Mouse (Mus musculus): ENCODE results near the gene Ctns. TPM values are rescaled to one million over a fixed set of nuclear protein-coding genes. Genes with fewer than 3 reads are reported as not detected.

Gene Ctns
- polyA plus RNA-seq, 1 experiment, result 37.5 TPM

DNA sequence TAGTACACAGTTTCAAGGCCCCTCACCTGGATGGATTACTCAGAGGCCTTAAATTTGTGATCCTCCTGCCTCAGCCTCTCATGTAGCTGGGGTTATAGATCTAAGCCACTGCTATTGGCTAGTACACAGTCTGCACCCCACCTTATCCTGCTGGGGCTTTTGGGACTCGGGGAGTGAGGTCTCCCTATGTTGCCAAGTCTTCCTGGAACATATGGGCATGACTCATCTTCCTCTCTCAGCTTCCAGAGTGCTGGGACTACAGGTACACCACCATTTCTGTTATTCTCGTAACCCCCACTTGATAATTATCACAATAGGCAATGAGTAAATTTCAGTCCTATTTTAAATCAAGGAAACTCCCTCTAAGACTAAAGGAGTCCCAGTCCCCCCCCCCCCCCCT, 4.4 kb downstream of the Ctns start:
- no peak for DNase-seq (ENCODE audit: low spot score)

DNA sequence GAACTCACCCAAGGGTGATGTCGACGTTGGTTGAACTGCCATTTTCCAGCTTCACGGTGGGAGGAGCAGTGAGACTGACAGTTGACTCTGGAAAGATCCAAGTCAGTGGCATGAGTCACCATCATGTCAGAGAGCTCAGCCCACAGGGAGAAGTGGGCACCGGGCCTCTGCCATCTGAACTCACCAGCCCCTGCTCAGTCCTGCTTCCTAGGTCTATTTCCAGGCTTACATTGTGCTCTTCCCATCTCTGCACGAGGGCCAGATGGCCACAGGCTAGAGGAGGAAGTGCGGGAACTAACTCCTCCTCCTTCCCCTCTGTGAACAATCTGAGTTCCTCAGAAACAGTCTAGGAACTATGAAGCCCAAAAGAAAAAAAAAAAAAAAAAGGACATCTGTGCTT, 5.8 kb downstream of the Ctns start:
- no peak for DNase-seq (ENCODE audit: low spot score)

- no peak for DNase-seq (ENCODE audit: low spot score)
Observed at GRCm38 (mm10) chr11:73187231-73187630, 11.6 kb downstream of the Ctns start.

DNA sequence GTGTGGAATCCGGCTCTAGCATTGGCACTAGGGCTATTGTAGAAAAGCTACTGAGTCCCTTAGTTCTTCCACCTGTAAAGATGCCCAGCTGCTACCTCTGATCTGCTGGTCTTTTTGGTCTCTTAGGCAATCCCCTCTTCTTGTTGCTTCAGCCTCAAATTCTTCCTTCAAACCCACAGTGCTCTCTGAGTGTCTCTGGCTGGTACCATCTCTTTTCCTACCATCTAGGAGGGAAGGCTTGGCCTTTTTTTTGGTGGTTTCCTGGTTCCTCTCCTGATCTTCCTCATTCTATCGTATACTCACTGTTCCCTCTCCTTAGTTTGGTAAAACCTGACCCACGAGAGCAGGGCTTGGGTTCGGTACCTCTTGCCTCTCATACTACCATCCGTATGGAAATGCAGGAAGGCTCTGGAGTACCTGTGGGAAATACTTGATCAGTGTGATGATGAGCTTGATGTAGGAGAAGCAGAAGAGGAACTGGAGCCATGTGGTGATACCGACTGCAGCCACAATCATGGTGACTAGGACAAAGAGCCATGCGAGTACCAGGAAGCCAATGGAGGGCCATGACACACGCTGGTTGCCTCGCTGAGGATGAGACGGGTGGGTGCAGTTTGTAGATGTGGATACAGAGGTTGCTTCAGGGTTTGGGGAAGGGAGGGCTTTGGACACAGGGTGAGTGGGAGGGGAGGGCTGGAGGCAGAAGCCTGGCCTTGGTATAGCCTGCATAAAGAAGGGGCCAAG, 12.8 kb downstream of the Ctns start:
- no peak for DNase-seq (ENCODE audit: low spot score)

- DNase-seq (ENCODE audit: low spot score), result no peak
Observed at GRCm38 (mm10) chr11:73177895-73178294, 20.9 kb downstream of the Ctns start.

DNA sequence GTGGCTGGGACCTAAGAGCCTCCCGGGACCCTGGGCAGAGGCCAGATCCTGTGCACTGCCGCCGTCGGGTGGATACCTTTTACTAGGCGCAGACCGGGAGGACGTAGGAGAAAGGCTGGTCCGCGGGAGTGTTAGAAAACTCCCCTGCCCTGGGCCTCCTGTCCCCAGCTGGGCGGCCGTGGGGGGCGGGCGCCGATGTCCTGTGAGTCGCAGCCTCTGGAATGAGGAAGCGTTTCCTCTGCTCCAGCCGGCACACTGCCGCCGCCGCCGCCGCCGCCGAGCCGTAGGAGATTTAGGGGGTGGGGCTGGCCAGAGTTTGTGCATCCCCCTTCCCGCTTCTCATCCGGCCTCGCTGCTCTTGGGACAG, 21.4 kb downstream of the Ctns start:
- DNase-seq (ENCODE audit: low spot score), result peak; percentile 71

GRCm38 (mm10) chr11:73176608-73177508, 22.0 kb downstream of the Ctns start, which contains the start of the genes Emc6 and Tax1bp3:
Emc6 (minus strand) TSS chr11:73177037.
Tax1bp3 (plus strand) TSS chr11:73177083.
- peak; percentile 91 for DNase-seq (ENCODE audit: low spot score)

- DNase-seq (ENCODE audit: low spot score), result no peak
Observed at GRCm38 (mm10) chr11:73176186-73176585, 22.7 kb downstream of the Ctns start.

GRCm38 (mm10) chr11:73175612-73176011, 23.2 kb downstream of the Ctns start:
- DNase-seq (ENCODE audit: low spot score), result no peak

DNA sequence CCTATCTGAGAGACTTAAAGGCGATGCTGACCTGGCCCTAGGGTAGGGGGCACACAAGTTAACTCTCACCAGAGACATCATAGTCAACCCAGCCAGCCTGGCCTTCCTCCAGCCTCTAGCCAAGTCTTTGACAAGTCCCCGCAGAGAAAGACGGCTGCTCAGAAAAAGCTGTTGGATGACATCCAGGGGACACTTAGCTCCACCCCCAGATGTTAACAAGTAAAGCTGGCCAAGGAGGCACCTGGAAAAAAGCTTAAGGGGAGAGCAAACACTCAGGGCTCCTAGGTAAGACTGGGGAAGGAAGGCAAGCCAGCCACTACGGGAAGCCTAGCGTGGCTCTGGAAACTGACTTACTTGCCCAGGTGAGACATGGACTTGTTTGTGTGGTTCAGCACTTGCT, 26.7 kb downstream of the Ctns start:
- no peak for DNase-seq (ENCODE audit: low spot score)

- no peak for DNase-seq (ENCODE audit: low spot score)
Observed at GRCm38 (mm10) chr11:73169231-73169630, 29.6 kb downstream of the Ctns start.

- no peak for DNase-seq (ENCODE audit: low spot score)
Observed at GRCm38 (mm10) chr11:73168576-73168975, 30.3 kb downstream of the Ctns start.

DNA sequence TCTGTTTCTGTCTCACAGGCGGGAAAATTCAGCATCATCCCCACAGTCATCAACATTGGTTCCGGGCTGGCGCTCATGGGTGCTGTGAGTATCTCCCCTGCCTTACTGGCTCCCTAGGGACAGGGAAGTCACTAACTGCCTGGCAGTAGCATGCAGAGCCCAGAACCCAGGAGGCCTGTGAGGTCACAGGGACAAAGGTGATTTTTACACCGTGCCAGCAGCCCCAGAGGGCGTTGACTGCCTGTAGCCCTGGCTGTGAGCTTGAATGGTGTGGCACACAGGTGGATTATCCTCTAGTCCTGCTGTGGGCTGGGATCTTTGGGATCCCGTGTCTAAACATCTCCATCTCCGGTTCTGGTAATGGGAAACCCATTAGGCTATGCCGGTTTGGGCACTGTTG, 30.8 kb downstream of the Ctns start:
- DNase-seq (ENCODE audit: low spot score), result no peak

GRCm38 (mm10) chr11:73162284-73162683, 36.6 kb downstream of the Ctns start:
- DNase-seq (ENCODE audit: low spot score), result no peak

GRCm38 (mm10) chr11:73161616-73162015, 37.2 kb downstream of the Ctns start:
- DNase-seq (ENCODE audit: low spot score), result no peak

- DNase-seq (ENCODE audit: low spot score), result no peak
Observed at GRCm38 (mm10) chr11:73160811-73161200, 38.0 kb downstream of the Ctns start.

- peak; percentile 40 for DNase-seq (ENCODE audit: low spot score)
Observed at GRCm38 (mm10) chr11:73159957-73160810, 38.7 kb downstream of the Ctns start, which contains the start of gene P2rx5. P2rx5 (plus strand) TSS chr11:73160421.

DNA sequence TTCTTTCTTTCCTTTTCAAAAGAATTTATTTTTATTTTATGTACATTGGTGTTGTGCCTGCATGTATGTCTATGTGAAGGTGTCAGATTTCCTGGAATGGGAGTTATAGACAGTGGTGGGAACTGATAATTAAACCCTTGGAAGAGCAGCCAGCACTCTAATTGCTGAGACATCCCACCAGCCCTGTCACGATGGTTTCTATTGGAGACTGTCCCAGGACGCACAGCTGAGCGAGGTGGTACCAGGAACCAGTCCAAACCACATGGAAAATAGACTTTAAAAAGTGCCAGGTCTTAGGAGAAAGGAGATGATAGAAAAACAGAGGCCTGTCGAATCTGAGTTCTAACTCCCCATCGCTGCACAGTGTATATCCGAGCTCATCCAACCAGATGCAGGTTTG, 43.8 kb downstream of the Ctns start:
- no peak for DNase-seq (ENCODE audit: low spot score)

DNA sequence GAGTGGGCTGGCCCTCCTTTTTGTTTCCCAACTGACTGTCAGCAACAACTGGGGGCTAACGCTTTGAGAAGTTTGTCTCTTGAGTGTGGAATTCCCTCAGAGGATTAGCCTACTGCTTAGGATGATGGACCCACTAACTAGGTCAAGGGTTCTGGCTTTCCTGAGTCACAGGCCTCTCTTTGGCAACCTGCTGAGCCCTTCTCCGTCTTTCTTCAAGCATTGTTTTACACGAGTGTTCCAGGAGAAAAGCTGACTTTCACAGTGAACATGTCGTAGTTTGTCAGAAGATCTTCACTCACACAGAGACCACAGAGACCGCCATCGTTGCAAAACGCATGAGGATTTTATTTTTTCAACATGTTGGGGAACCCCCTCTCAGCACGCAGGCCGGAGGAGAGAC, 50.6 kb downstream of the Ctns start:
- DNase-seq (ENCODE audit: low spot score), result no peak

- DNase-seq (ENCODE audit: low spot score), result no peak
Observed at GRCm38 (mm10) chr11:73146975-73147365, 51.9 kb downstream of the Ctns start.

DNA sequence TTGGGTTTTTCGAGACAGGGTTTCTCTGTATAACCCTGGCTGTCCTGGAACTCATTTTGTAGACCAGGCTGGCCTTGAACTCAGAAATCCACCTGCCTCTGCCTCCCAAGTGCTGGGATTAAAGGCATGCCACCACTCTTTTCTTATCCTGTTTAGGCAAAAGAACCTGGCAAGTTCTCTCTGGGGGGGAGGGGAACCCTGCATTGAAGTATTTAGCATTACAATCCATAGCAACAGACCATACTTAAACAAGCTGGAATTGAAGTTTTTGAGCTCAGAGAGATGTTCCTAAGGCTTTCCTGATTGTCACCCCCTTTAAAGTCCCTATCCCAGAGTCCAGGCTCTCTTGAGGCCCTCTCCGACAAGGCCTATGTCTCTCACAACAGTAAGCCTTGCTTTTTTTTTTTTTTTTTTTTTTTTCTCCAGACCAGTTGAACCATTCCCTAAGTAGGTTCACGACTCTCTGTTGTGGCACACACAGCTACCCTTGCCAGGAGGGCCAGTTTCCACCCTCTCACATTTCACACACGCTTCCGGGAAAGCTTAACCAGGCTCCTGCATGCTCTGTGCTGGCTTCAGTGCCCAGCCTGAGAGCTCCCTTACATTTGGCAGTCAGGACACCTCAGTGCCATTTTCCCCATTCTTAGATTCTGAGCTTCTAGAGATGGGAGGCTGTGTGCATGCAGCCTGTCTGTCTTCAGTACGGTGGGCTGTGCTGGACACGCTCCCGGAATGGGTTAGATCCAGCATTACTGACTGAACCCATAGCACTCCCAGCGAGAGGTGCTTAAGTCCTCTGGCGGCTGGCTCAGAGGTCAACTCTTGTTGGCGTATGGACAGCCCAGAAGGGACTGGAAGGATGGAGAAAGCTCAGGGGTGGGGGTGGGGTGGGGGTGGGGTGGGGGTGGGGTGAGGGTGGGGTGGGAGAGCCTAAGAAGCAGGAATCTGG, 52.5 kb downstream of the Ctns start:
- DNase-seq (ENCODE audit: low spot score), result no peak
